Mouse (Mus musculus): ENCODE results near the gene Cxcr4.

DNA sequence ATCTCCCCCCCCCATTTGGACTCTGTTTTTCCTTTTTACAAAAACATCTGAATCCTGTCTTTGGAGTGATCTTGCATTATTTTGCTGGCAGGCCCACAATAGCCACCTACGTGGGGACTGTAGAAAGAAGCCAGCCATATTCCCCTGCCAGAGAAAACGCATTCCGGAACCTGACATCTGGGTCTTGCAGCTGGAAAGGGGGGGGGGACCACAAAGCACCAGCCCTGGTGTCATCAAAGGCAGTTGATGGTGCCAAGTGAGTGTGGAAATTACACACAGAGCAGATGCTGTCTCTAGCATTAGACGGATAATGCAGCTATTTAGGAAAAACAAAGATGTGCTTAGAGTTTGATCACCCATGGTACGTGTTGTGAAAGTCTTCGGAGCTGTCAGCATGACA lies 46.4 kb downstream of the Cxcr4 start:
- TF ChIP-seq POLR2A (IDR thresholded peaks at IDR 0.05; ENCODE audit: borderline replicate concordance, insufficient read depth, low read length), result no peak
- no peak for TF ChIP-seq CTCF (IDR thresholded peaks at IDR 0.05; ENCODE audit: borderline replicate concordance, insufficient read depth, low read depth, low read length)
